Comparison of ENCODE assay signal across 7 mouse cellular contexts in the genomic region with DNA sequence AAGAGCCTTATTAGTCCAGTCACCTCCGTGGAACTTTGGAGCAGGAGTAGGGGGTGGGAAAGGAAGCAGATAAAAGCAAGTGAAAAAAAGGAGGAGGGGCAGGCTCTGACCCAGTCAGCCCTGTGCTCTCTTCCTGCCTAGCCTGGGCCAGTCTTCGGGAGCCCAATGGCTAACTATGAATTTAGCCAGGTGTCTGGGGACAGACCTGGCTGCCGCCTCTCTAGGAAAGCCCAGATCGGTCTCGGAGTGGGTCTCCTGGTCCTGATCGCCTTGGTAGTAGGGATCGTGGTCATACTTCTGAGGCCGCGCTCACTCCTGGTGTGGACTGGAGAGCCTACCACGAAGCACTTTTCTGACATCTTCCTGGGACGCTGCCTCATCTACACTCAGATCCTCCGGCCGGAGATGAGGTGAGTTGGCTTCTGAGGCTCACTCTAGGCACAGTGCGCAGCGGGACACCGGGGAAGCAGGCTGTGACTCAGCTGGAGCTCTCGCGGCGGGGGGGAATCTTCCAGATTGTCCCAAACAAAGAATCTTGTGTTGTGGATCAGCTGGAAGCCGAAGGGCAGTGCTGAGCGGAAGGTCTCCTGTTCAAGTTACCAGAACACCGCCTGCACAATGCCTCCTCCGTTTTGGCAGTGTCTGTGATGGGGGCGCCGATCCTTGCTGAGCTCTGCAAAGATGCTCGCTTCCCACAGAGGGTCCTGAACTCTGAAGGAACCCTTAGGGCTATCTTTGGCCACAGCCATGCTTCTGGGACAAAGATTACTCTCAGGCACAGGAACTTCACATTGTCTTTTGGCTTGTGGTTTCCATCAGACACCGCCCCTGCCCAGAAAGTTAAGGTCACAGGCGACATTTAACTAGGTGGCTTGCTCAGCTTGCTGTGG. TPM values are rescaled to one million over a fixed set of nuclear protein-coding genes. Genes with fewer than 3 reads are reported as not detected.
DNase-seq lines count a peak whose midpoint lies in the region; ATAC-seq and TF ChIP-seq lines count a peak whose summit lies in the region.

No protein-coding gene starts in this region.

- TF ChIP-seq CTCF in small intestine, adult 2 months (IDR thresholded peaks at IDR 0.05; ENCODE audit: extremely low read depth, insufficient read length, insufficient replicate concordance, low read depth, low read length) = no peak

- no peaks in the 10 kb centered on the region for H3K9me3 ChIP-seq in forebrain, embryonic 15.5 days
- H3K9me3 ChIP-seq in hindbrain, embryonic 10.5 days = no peaks in the 10 kb centered on the region

- H3K4me3 ChIP-seq in forebrain, embryonic 15.5 days = peak overlapping the region; percentile 30
- H3K4me3 ChIP-seq in hindbrain, embryonic 10.5 days = peak overlapping the region; percentile 49
- H3K4me3 ChIP-seq in small intestine, adult 2 months (ENCODE audit: low read depth, low read length) = peak overlapping the region; percentile 78

- no peaks in the 10 kb centered on the region for H3K36me3 ChIP-seq in forebrain, embryonic 15.5 days
- no peaks in the 10 kb centered on the region for H3K36me3 ChIP-seq in hindbrain, embryonic 10.5 days
- no peaks in the 10 kb centered on the region for H3K36me3 ChIP-seq in small intestine, adult 2 months (ENCODE audit: control insufficient read depth, insufficient read depth, low read length)

- H3K4me2 ChIP-seq in forebrain, embryonic 15.5 days (replicated peaks) = peak overlapping the region; percentile 58

- 0 out of 2 replicates have a peak, but pooled peaks have one; percentile 35 for ATAC-seq in forebrain, embryonic 15.5 days (replicated peaks)
- peak; percentile 37 for ATAC-seq in megakaryocyte progenitor cell, adult 5-6 weeks (replicated peaks; ENCODE audit: poor library complexity)

- intact Hi-C loops in left cerebral cortex, postnatal 36 days (cut with DNase I) = no loop called here

- peak overlapping the region; percentile 22; the same call in 1 of the 2 replicates for H3K9ac ChIP-seq in forebrain, embryonic 15.5 days (replicated peaks)

- H3K27ac ChIP-seq in forebrain, embryonic 15.5 days (replicated peaks) = no peak overlapping the region
- peak overlapping the region; percentile 81 for H3K27ac ChIP-seq in hindbrain, embryonic 10.5 days
- H3K27ac ChIP-seq in small intestine, adult 2 months (ENCODE audit: insufficient read depth, low read depth, low read length) = peak overlapping the region; percentile 94

- no peaks in the 10 kb centered on the region for H3K27me3 ChIP-seq in forebrain, embryonic 15.5 days
- peaks cover 14% of the 10 kb centered on the region; the same call in 1 of the 2 replicates for H3K27me3 ChIP-seq in hindbrain, embryonic 10.5 days (ENCODE audit: insufficient read depth, poor library complexity, severe bottlenecking)
- H3K27me3 ChIP-seq in small intestine, adult 2 months (ENCODE audit: control insufficient read depth, insufficient read depth, low read length) = no peaks in the 10 kb centered on the region

- TF ChIP-seq POLR2A in small intestine, adult 2 months (IDR thresholded peaks at IDR 0.05; ENCODE audit: low read depth, low read length) = peak; percentile 87

- H3K4me1 ChIP-seq in forebrain, embryonic 15.5 days = peaks cover 8% of the 10 kb centered on the region
- peaks cover 12% of the 10 kb centered on the region for H3K4me1 ChIP-seq in hindbrain, embryonic 10.5 days (replicated peaks)
- H3K4me1 ChIP-seq in small intestine, adult 2 months (ENCODE audit: control insufficient read depth, insufficient read depth, insufficient read length, low read length) = peaks cover 37% of the 10 kb centered on the region; the same call in 1 of the 2 replicates

- 4% methylated on average over 28 of the region's 28 CpGs for WGBS in forebrain, embryonic 15.5 days
- WGBS in hindbrain, embryonic 10.5 days = 4% methylated on average over 28 of the region's 28 CpGs
- WGBS in small intestine, adult 2 months = 1% methylated on average over 28 of the region's 28 CpGs

- DNase-seq in R1 (ENCODE audit: low read depth, low spot score) = peak; percentile 97
- DNase-seq in cerebellum, adult 11 months = peak; percentile 26
- DNase-seq in hindbrain, embryonic 10.5 days (ENCODE audit: low spot score) = peak; percentile 56
- peak; percentile 17 to 19 for DNase-seq in left cerebral cortex, postnatal 36 days (ENCODE audit: low spot score in 2 of 2)

RNA-seq across cellular contexts. Expression of gene Cd38, which starts 0.6 kb away (rescaled TPM):
- 1.6 and 1.8 TPM in 2 replicates for polyA plus RNA-seq in forebrain, embryonic 15.5 days (2015; fragmentation: Nextera tagmentation; extraction: Ambion mirVana)
- 6.4 and 7.7 TPM in 2 replicates for polyA plus RNA-seq in hindbrain, embryonic 10.5 days (2016; fragmentation: Nextera tagmentation; extraction: Ambion mirVana)
- total RNA-seq in left cerebral cortex, postnatal 36 days (2021) = 1 to 10 TPM; 2.2 TPM
- 0.22 TPM in 1 of 2 replicates, not detected in the other for total RNA-seq in megakaryocyte progenitor cell, adult 5-6 weeks (2015)
- 0.10 TPM in 1 of 2 replicates, not detected in the other for total RNA-seq in megakaryocyte progenitor cell, adult 5-6 weeks (2017)
- 12.4 and 17.6 TPM in 2 replicates for polyA plus RNA-seq in small intestine, adult 2 months (2012; rRNA removed)

RNA-seq across cellular contexts. Expression of gene Gm7879, which starts 44.0 kb away (rescaled TPM):
- 0.47 TPM in 1 of 2 replicates, not detected in the other for polyA plus RNA-seq in forebrain, embryonic 15.5 days (2015; fragmentation: Nextera tagmentation; extraction: Ambion mirVana)
- not detected in 2 replicates for polyA plus RNA-seq in hindbrain, embryonic 10.5 days (2016; fragmentation: Nextera tagmentation; extraction: Ambion mirVana)
- 10 to 100 TPM; 11.4 to 13.5 TPM for total RNA-seq in left cerebral cortex, postnatal 36 days (2021)
- total RNA-seq in megakaryocyte progenitor cell, adult 5-6 weeks (2015) = 5.6 and 5.9 TPM in 2 replicates
- total RNA-seq in megakaryocyte progenitor cell, adult 5-6 weeks (2017) = 5.4 and 6.0 TPM in 2 replicates
- polyA plus RNA-seq in small intestine, adult 2 months (2012; rRNA removed) = not detected in 2 replicates

RNA-seq across cellular contexts. Expression of gene Fbxl5, which starts 47.5 kb away (rescaled TPM):
- polyA plus RNA-seq in forebrain, embryonic 15.5 days (2015; fragmentation: Nextera tagmentation; extraction: Ambion mirVana) = 71.9 and 75.7 TPM in 2 replicates
- polyA plus RNA-seq in hindbrain, embryonic 10.5 days (2016; fragmentation: Nextera tagmentation; extraction: Ambion mirVana) = 47.5 and 52.3 TPM in 2 replicates
- total RNA-seq in left cerebral cortex, postnatal 36 days (2021) = 10 to 100 TPM; 75.0 to 91.4 TPM
- 34.7 and 37.2 TPM in 2 replicates for total RNA-seq in megakaryocyte progenitor cell, adult 5-6 weeks (2015)
- total RNA-seq in megakaryocyte progenitor cell, adult 5-6 weeks (2017) = 35.6 and 47.4 TPM in 2 replicates
- 12.0 and 25.8 TPM in 2 replicates for polyA plus RNA-seq in small intestine, adult 2 months (2012; rRNA removed)

RNA-seq across cellular contexts. Expression of gene Bst1, which starts 50.3 kb away (rescaled TPM):
- not detected in 2 replicates for polyA plus RNA-seq in forebrain, embryonic 15.5 days (2015; fragmentation: Nextera tagmentation; extraction: Ambion mirVana)
- 0.14 TPM in 1 of 2 replicates, not detected in the other for polyA plus RNA-seq in hindbrain, embryonic 10.5 days (2016; fragmentation: Nextera tagmentation; extraction: Ambion mirVana)
- not detected for total RNA-seq in left cerebral cortex, postnatal 36 days (2021)
- 0.37 and 1.1 TPM in 2 replicates for total RNA-seq in megakaryocyte progenitor cell, adult 5-6 weeks (2015)
- 1.9 and 2.8 TPM in 2 replicates for total RNA-seq in megakaryocyte progenitor cell, adult 5-6 weeks (2017)
- 25.9 and 87.8 TPM in 2 replicates for polyA plus RNA-seq in small intestine, adult 2 months (2012; rRNA removed)

Comparison
In these comparisons a context has a peak if more than half of its experiments do, and no peak if none do; other contexts are left out.
1. DNase-seq: peak in every context shown above with its lines; median percentile 97 in R1; 56 in hindbrain, embryonic 10.5 days; 26 in cerebellum, adult 11 months; 18 in left cerebral cortex, postnatal 36 days.